Mouse (Mus musculus): ENCODE measurements at regions not wholly inside any gene's neighbourhood (a gene's known extent, or its start where the extent isn't known, plus 50 kb on each side); places are given as distances from the start of the nearest gene placed in this dataset.

GRCm38 (mm10) chr4:7567687-7568393, 671.0 kb downstream of the Car8 start:
- H3K9ac ChIP-seq (replicated peaks; ENCODE audit: low read depth, low read length) = no peak overlapping the region
- TF ChIP-seq CTCF (IDR thresholded peaks at IDR 0.05; ENCODE audit: low read depth) (no peak), EP300 (IDR thresholded peaks at IDR 0.05; ENCODE audit: low read depth) (no peak)
- H3K36me3 ChIP-seq (replicated peaks; ENCODE audit: control insufficient read depth, insufficient read depth, low read length) = no peaks in the 10 kb centered on the region
- no peak for ATAC-seq (ENCODE audit: insufficient read depth, low read depth)
- H3K4me2 ChIP-seq (ENCODE audit: low read depth, low read length) = no peak overlapping the region
- no peak overlapping the region for H3K4me3 ChIP-seq (ENCODE audit: low read depth, low read length)
- H3K27ac ChIP-seq (ENCODE audit: low read depth) = no peak overlapping the region
- no peak for DNase-seq (ENCODE audit: low spot score)
- H3K27me3 ChIP-seq (ENCODE audit: control insufficient read depth, insufficient read depth, low read length) = no peaks in the 10 kb centered on the region
- H3K4me1 ChIP-seq (ENCODE audit: control insufficient read depth, insufficient read depth) = no peaks in the 10 kb centered on the region
- 62% methylated on average over 6 of the region's 6 CpGs for WGBS
- no peaks in the 10 kb centered on the region for H3K9me3 ChIP-seq (replicated peaks; ENCODE audit: control insufficient read depth, low read length)

DNA sequence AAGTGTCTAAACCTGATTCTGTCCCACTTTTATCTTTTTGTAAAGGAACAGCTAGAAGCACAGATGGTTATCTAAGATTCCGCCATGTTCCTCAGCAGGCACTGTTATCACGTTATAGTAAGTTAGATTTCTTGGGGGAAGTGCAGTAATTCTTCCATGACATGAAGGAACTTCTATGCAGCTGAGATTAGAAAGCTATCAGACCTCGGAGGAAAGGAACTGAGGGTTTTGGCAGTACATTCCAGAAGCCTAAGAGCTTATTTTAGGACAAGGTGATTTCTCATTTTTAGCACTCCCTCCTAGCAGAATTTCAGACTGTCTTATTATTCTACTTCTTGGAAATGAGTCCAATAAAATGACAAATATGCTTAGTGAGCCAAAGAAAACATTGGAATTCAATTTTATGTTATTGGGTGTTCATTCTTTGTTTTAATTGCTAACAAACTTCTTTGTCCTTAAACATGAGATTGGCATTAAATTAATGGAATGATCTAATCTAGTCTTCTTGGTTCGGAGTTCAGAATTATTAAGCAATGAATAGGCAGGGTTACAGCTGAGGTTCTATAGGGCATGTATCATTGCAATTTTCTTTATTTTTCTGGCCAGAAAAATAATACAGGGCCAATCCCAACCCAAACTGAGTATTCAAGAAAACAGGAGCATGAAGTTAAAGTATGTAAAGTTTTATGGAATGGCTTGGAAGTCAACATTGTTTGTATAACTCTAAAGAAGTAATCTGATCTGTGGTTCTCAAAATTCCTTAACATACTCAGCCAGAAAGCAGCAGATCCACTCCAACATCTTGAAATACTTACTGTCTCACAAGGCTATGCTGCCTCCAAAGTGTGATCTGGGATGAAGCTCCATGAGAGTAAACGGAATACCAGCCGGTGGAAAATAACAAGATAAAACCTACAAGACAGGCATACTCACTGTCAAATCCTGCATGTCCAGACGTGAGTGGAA, 678.7 kb downstream of the Car8 start:
- Histone ChIP-seq H3K9ac (replicated peaks; ENCODE audit: low read depth, low read length) (no peak overlapping the region), H3K27ac (ENCODE audit: low read depth) (no peak overlapping the region), H3K4me3 (ENCODE audit: low read depth, low read length) (no peak overlapping the region), H3K4me1 (ENCODE audit: control insufficient read depth, insufficient read depth) (no peaks in the 10 kb centered on the region), H3K4me2 (ENCODE audit: low read depth, low read length) (no peak overlapping the region), H3K36me3 (replicated peaks; ENCODE audit: control insufficient read depth, insufficient read depth, low read length) (no peaks in the 10 kb centered on the region), H3K9me3 (replicated peaks; ENCODE audit: control insufficient read depth, low read length) (no peaks in the 10 kb centered on the region), H3K27me3 (ENCODE audit: control insufficient read depth, insufficient read depth, low read length) (no peaks in the 10 kb centered on the region)
- ATAC-seq (ENCODE audit: insufficient read depth, low read depth) = no peak
- no peak for DNase-seq (ENCODE audit: low spot score)
- TF ChIP-seq CTCF (IDR thresholded peaks at IDR 0.05; ENCODE audit: low read depth) = no peak
- 39% methylated on average over 7 of the region's 7 CpGs for WGBS

- Histone ChIP-seq H3K36me3 (replicated peaks; ENCODE audit: control insufficient read depth, insufficient read depth, low read length) (no peaks in the 10 kb centered on the region), H3K4me2 (ENCODE audit: low read depth, low read length) (no peak overlapping the region), H3K27me3 (ENCODE audit: control insufficient read depth, insufficient read depth, low read length) (no peaks in the 10 kb centered on the region), H3K9ac (replicated peaks; ENCODE audit: low read depth, low read length) (no peak overlapping the region), H3K4me3 (ENCODE audit: low read depth, low read length) (no peak overlapping the region), H3K27ac (ENCODE audit: low read depth) (no peak overlapping the region), H3K4me1 (ENCODE audit: control insufficient read depth, insufficient read depth) (no peaks in the 10 kb centered on the region), H3K9me3 (replicated peaks; ENCODE audit: control insufficient read depth, low read length) (no peaks in the 10 kb centered on the region)
- DNase-seq (ENCODE audit: low spot score) (no peak), ATAC-seq (ENCODE audit: insufficient read depth, low read depth) (no peak)
- 74% methylated on average over 2 of the region's 2 CpGs for WGBS
- TF ChIP-seq CTCF (IDR thresholded peaks at IDR 0.05; ENCODE audit: low read depth) = no peak
- TF ChIP-seq EP300 (IDR thresholded peaks at IDR 0.05; ENCODE audit: low read depth) = no peak
These were observed 680.1 kb downstream of the Car8 start for GRCm38 (mm10) chr4:7558721-7559120.

- Histone ChIP-seq H3K4me2 (ENCODE audit: low read depth, low read length) (no peak overlapping the region), H3K27me3 (ENCODE audit: control insufficient read depth, insufficient read depth, low read length) (no peaks in the 10 kb centered on the region), H3K9ac (replicated peaks; ENCODE audit: low read depth, low read length) (no peak overlapping the region), H3K9me3 (replicated peaks; ENCODE audit: control insufficient read depth, low read length) (no peaks in the 10 kb centered on the region), H3K4me3 (ENCODE audit: low read depth, low read length) (no peak overlapping the region), H3K27ac (ENCODE audit: low read depth) (no peak overlapping the region), H3K4me1 (ENCODE audit: control insufficient read depth, insufficient read depth) (no peaks in the 10 kb centered on the region), H3K36me3 (replicated peaks; ENCODE audit: control insufficient read depth, insufficient read depth, low read length) (no peaks in the 10 kb centered on the region)
- TF ChIP-seq EP300 (IDR thresholded peaks at IDR 0.05; ENCODE audit: low read depth) (no peak), CTCF (IDR thresholded peaks at IDR 0.05; ENCODE audit: low read depth) (no peak)
- DNase-seq (ENCODE audit: low spot score) = no peak
- no peak for ATAC-seq (ENCODE audit: insufficient read depth, low read depth)
- WGBS = 87% methylated on average over 4 of the region's 4 CpGs
These were observed 704.5 kb downstream of the Car8 start for GRCm38 (mm10) chr4:7534301-7534700.

DNA sequence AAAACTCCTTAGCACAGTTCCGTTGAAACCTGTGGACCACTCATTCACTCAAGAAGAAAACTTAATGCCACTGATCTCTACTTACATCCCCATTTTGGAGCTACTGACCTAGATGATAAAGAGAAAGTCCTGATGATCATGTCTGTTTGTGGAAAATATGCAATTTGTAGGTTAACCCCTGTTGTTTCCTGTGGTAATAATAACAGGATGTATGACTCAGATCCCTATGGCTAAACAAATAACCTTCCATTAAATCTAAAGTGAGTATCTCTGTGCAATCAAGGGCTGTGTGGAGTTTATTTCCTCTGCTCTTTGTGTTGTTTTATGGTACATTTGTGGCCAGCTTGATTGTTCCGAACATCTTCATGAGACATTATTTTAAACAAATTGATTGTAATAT, 711.1 kb downstream of the Car8 start:
- Histone ChIP-seq H3K27ac (ENCODE audit: low read depth) (no peak overlapping the region), H3K4me3 (ENCODE audit: low read depth, low read length) (no peak overlapping the region)
- DNase-seq (ENCODE audit: low spot score) = no peak

More for the DNA sequence above, 711.1 kb downstream of the Car8 start:
- Histone ChIP-seq H3K36me3 (replicated peaks; ENCODE audit: control insufficient read depth, insufficient read depth, low read length) (no peaks in the 10 kb centered on the region), H3K9ac (replicated peaks; ENCODE audit: low read depth, low read length) (no peak overlapping the region), H3K4me1 (ENCODE audit: control insufficient read depth, insufficient read depth) (no peaks in the 10 kb centered on the region), H3K9me3 (replicated peaks; ENCODE audit: control insufficient read depth, low read length) (no peaks in the 10 kb centered on the region), H3K27me3 (ENCODE audit: control insufficient read depth, insufficient read depth, low read length) (no peaks in the 10 kb centered on the region), H3K4me2 (ENCODE audit: low read depth, low read length) (no peak overlapping the region)
- WGBS = 71% methylated on average over 2 of the region's 2 CpGs
- no peak for TF ChIP-seq CTCF (IDR thresholded peaks at IDR 0.05; ENCODE audit: low read depth)
- no peak for TF ChIP-seq EP300 (IDR thresholded peaks at IDR 0.05; ENCODE audit: low read depth)
- ATAC-seq (ENCODE audit: insufficient read depth, low read depth) = no peak

All from heart, postnatal 0 days (tissue).